Mouse (Mus musculus) c-Kit-positive CD71-positive TER-119-positive erythroid progenitor cells, embryonic 14.5 days (primary cell): ENCODE data around the gene Camkmt.

Source experiments
- DNase-seq: peaks from one replicate; pipeline ENCODE4 v3.0.0-alpha.2; 2013; ENCODE audit warnings: low spot score

Gene Camkmt

GRCm38 (mm10) chr17:85372076-85372475 lies 281.7 kb downstream of the Camkmt start:
- no peak for DNase-seq

GRCm38 (mm10) chr17:85372523-85372922 lies 282.2 kb downstream of the Camkmt start:
- no peak for DNase-seq

- no peak for DNase-seq
Observed at GRCm38 (mm10) chr17:85374100-85374833, 283.9 kb downstream of the Camkmt start.

- DNase-seq: no peak
Observed at GRCm38 (mm10) chr17:85374834-85375176, 284.5 kb downstream of the Camkmt start.

- no peak for DNase-seq
Observed at GRCm38 (mm10) chr17:85375523-85375922, 285.2 kb downstream of the Camkmt start.

- DNase-seq: no peak
Observed at GRCm38 (mm10) chr17:85377496-85377895, 287.1 kb downstream of the Camkmt start.

- no peak for DNase-seq
Observed at GRCm38 (mm10) chr17:85379101-85379500, 288.7 kb downstream of the Camkmt start.

- no peak for DNase-seq
Observed at GRCm38 (mm10) chr17:85381578-85382223, 291.3 kb downstream of the Camkmt start.

GRCm38 (mm10) chr17:85382344-85382743 lies 292.0 kb downstream of the Camkmt start:
- DNase-seq: no peak

GRCm38 (mm10) chr17:85382906-85383305 lies 292.6 kb downstream of the Camkmt start:
- DNase-seq: peak; percentile 12

GRCm38 (mm10) chr17:85393091-85393890 lies 302.9 kb downstream of the Camkmt start:
- no peak for DNase-seq

GRCm38 (mm10) chr17:85393891-85394321 lies 303.6 kb downstream of the Camkmt start:
- no peak for DNase-seq

- DNase-seq: no peak
Observed at GRCm38 (mm10) chr17:85395502-85395901, 305.1 kb downstream of the Camkmt start.

- DNase-seq: no peak
Observed at GRCm38 (mm10) chr17:85400751-85401150, 310.4 kb downstream of the Camkmt start.

GRCm38 (mm10) chr17:85405161-85405560 lies 314.8 kb downstream of the Camkmt start:
- DNase-seq: no peak

GRCm38 (mm10) chr17:85406195-85406594 lies 315.8 kb downstream of the Camkmt start:
- DNase-seq: no peak

- no peak for DNase-seq
Observed at GRCm38 (mm10) chr17:85428831-85429230, 338.5 kb downstream of the Camkmt start.

- no peak for DNase-seq
Observed at GRCm38 (mm10) chr17:85432923-85433322, 342.6 kb downstream of the Camkmt start.

GRCm38 (mm10) chr17:85443036-85443435 lies 352.7 kb downstream of the Camkmt start:
- DNase-seq: no peak

- DNase-seq: no peak
Observed at GRCm38 (mm10) chr17:85454419-85454983, 364.1 kb downstream of the Camkmt start.

- no peak for DNase-seq
Observed at GRCm38 (mm10) chr17:85455063-85455462, 364.7 kb downstream of the Camkmt start.

- DNase-seq: peak; percentile 1
Observed at GRCm38 (mm10) chr17:85458075-85458474, 367.7 kb downstream of the Camkmt start.
